ENCODE assay signal across 14 mouse cellular contexts in genomic region chr6:54200031-54200722, GRCm38 (mm10).
"Had no signal": no experiment of that assay in that cellular context is flagged by ENCODE, and none has a peak within 500 bp of the region (broad histone marks: within the 10 kb centered on the region; RNA-seq: fewer than 3 reads in every experiment).

No protein-coding gene starts in this region.

- H3K4me3 ChIP-seq: kidney, embryonic 15.5 days; limb, embryonic 15.5 days; megakaryocyte, embryonic 14.5 days; neural tube, embryonic 12.5 days had no signal

- DNase-seq: kidney, adult 2 months; kidney, postnatal 25 days; layer of hippocampus, adult 9-11 months; layer of hippocampus, postnatal 36 days; lung, adult 18-20 months; lung, postnatal 10 days; thymus, postnatal 4 days had no signal

- H3K27me3 ChIP-seq: kidney, embryonic 15.5 days; limb, embryonic 15.5 days; neural tube, embryonic 12.5 days had no signal

- H3K9me3 ChIP-seq: kidney, embryonic 15.5 days; limb, embryonic 15.5 days; megakaryocyte, embryonic 14.5 days; neural tube, embryonic 12.5 days had no signal

- H3K36me3 ChIP-seq: kidney, embryonic 15.5 days; limb, embryonic 15.5 days; neural tube, embryonic 12.5 days had no signal

- H3K9ac ChIP-seq: kidney, embryonic 15.5 days; limb, embryonic 15.5 days; liver, embryonic 14.5 days; neural tube, embryonic 12.5 days had no signal

- H3K27ac ChIP-seq: kidney, embryonic 15.5 days; limb, embryonic 15.5 days; liver, embryonic 14.5 days; macrophage; neural tube, embryonic 12.5 days; stomach, postnatal 0 days had no signal

- H3K4me1 ChIP-seq: limb, embryonic 15.5 days had no signal

- H3K4me2 ChIP-seq: kidney, embryonic 15.5 days; limb, embryonic 15.5 days; neural tube, embryonic 12.5 days had no signal
